Mouse (Mus musculus): Measurements from ENCODE around the gene Tyro3.

Gene Tyro3

DNA sequence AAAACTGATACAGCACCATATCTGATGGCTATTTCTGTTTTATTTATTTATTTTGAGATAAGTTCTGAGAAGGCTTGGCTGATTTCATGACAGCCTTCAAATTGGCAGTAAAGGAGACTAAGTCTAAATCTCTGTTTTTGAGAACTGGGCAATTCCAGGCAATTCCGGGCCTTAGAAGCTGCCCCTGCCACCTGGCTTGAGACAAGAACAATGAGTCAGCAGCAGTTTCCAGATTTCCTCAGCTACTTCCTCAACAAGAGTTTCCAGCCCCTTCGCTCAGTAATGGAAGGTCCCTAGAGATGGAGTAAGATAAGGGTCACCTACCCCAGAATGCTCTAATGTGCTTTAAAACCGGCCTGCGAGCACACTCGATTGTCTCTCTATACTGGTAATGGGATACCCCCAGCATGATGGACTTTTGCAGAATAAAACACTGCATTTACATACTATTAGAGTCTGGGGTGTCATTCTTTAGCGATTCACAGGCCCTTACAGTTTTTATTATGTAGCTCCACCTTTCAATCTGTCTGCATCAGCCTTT, 57.8 kb downstream of the Tyro3 start:
- DNase-seq (ENCODE audit: low spot score) = no peak

DNA sequence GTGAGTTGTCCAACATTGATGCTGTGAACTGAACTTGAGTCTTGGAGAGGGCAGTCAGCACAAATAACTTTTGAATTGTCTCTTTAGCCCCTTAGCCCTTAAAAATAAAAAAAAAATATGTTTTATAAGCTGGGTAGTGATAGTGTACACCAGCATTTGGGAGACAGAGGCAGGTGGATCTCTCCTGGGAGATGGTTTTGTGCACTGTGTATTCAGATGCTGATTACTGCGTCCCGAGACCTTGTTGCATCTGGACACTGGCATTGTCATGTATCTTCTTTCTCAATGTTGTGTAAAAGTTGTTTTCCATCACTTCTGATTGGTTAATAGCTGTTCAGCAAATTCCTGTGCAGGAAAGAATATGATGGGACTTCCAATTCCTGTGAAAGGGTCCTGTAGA, 59.8 kb downstream of the Tyro3 start:
- DNase-seq (ENCODE audit: low spot score) = no peak

DNA sequence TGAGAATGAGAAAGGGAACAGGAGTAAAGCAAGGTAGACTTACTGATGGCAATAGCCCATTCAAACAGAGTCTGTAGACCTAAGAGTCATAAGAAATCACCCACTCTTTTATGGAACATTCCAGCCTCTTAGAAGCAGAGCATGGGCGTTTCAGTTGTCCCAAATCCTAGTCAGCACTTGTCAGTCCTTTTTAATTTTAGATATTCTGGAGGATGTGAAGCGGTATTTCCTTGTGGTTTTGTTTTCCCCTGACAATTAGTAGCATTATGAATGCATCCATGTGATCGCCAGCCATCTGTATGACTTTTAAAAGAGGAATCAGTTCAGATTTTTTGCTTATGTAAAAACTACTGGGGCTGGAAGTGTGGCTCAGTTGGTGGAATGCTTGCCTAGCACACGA, 67.0 kb downstream of the Tyro3 start:
- DNase-seq (ENCODE audit: low spot score) = no peak

Measured in testis, postnatal 14 days (tissue).